Mouse (Mus musculus): ENCODE data around the gene Dock3.
A peak's percentile ranks its signal among the peaks of the same experiment; 100 is the strongest.

The Dock3 gene

DNA sequence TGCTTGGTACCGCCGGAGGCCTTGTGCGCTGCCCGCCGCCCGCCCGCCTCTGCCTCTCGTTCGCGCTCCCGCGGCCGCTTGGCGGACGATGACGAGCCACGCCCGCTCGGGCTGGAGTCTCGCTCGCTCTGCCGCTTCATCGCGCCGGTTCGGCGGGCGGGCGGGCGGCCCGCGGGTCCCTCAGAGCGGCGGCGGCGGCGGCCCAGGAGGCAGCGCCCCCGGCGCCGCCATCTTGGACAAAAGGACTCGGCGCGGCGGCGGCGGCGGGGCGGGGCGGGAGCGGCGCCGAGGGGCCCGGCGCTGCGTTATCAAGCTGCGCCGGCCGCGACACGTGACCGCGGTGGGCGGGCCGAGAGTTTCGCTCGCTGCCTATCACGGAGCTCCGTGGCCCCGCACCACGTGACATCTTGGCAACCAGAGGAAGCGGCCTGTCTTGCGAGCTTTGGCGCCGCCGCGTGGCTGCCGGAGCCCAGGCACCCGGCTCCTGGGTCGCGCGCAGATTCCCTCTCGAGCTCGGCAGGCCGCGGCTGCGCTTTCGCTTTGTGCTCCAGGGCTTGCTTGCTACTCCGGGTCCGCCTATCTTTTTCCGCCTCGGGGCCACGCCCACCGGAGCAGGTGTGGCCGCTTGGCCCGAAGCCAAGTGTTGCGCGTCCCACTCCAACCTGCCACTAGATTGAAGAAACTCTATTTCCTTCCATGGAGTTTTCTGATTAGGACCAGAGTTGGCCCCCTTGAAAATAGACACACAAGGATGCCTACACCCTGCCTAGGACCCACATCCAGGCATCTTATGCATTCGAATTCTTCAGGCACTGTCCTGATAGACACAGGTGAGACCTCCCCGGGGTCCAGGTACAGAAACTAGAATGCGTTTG, 344.6 kb downstream of the Dock3 start, which contains the start of gene Rbm15b:
TSS of gene Rbm15b (minus strand) at position 601 of the 875 bp plus-strand sequence.
- DNase-seq (ENCODE audit: low spot score) = peak; percentile 98

DNA sequence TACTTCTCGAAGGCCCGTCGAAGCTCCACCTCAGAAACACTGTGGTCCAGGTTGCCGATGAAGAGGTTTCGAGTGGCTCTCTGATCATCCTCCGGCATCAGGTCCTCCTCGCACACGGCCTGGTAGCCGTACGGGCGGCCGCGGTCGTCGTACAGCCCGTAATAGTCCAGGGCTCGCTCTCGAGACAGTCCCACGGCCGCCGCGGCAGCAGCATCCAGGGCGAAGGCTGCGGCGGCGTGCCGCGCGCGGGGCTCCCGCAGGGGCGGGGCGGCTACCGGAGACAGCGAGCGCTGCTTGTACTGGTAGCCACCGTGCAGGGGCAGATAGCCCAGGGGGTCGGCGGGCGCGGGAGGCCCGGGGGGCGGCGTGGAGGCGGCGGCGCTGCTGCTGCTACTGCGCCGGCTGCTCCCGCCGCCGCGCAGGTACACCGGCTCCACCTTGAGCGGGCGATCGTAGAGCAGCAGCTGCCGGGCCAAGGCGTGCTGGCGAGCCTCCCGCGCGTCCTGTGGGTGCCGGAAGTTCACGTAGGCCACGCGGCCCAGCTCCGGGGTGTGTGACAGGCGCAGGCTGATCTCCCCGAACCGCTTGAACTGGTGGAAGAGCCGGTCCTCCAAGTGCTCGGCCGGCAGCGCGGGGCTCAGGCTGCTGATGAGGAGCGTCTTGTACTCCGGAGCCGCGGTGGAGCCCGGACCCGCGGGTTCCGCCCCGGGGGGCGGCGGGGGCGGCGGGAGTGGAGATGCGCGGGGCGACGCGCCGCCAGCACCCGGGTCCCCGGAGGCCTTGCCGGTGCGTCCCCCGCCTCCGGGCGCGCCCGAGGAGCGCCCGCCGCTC, 345.6 kb downstream of the Dock3 start:
- DNase-seq (ENCODE audit: low spot score) = peak; percentile 57

DNA sequence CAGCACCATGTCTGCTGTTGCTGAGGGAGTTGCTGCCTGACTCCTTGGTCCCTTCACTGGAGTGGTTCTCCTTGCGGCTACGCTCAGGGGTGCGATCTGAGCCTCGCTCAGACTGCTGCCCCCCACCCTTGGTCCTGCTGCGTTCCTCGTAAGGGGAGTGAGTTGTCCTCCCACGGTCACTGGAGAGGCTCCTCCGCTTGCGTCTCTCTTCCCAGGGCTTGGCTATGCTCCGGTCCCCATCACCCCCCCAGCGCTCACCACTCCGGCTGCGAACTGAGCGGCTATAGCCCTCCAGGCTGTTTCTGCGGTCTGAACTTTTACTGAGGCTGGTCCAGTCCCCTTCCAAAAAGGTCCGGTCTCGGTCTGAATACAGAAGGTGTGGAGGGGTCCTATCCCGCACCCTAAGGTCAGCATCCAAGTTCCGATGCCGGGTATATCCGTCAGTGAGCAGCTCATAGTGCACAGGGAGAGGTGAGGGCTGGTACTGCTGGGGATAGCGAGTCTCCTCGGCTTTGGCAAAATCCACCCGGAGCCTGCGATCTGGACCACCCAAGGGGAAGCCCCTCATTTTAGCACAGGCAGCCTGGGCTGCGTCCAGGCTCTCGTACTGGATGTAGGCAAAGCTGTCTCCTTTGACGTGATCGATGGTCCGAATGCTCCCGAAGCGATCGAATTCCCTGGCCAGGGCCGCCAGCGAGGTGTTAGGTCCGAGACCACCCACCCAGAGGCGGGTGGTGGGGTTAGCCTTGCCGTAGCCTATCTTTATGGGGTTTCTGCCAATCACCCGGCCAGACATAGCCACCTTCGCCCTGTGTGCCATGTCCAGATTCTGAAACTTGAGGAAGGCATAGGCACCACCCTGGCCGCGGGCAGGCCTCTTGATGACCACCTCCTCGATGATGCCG, 346.5 kb downstream of the Dock3 start:
- no peak for DNase-seq (ENCODE audit: low spot score)

DNA sequence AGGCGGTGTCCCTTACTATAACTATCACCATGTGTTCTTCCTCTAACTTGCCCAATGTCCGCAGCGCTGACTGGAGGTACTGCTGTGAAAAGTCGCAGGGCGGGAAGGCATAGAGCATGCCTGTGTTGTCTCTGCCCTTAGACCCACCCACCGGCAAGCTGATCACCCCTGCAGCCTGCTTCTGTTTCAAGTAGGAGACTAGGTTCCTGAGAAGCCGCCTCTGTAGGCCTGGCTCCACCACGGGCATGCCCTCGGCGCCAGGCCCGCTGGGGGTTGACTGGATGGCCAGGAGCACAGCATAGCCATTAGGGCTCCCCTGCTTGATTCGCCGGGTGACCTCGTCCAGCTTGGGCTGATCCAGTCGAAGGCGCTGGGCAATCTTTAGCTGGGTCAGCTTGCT, 347.4 kb downstream of the Dock3 start:
- no peak for DNase-seq (ENCODE audit: low spot score)

DNA sequence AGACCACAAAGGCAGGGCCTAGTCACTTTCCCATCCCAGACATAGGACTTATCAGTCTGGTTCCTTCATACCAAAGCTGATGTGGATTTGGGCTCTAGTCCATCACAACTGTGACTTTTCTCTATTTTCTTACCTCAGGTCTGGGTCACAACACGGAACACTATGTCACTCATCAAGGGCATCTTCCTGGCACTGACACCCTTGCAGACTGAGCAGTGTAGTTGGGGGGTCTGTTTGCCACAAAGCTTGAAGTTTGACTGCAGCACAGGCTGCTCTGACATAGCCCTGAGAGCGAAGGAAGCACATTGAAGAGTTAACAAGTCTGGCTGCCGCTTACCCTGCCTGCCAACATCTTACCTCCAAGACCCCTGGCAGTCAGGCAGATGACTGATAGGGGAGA, 348.6 kb downstream of the Dock3 start:
- DNase-seq (ENCODE audit: low spot score) = no peak

DNA sequence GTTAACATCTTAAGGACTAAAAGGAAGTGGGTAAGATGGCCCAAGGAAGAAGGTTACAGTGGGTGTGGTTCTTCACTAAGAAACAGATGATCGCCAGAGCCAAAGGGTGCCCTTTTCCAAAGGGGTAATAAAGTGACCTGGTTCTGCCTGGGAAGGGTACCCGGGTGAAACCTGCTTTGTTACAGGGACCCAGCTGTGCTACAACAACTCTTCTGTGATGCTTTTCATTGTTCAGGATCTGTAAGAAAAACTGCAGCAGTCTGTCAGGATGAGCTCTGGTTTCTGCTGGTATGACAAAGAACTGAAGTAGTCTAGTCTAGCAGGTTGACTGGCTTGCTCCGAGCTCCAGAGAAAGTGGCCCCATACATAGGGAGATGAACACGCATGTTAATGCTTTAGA, 349.5 kb downstream of the Dock3 start:
- DNase-seq (ENCODE audit: low spot score) = no peak

DNA sequence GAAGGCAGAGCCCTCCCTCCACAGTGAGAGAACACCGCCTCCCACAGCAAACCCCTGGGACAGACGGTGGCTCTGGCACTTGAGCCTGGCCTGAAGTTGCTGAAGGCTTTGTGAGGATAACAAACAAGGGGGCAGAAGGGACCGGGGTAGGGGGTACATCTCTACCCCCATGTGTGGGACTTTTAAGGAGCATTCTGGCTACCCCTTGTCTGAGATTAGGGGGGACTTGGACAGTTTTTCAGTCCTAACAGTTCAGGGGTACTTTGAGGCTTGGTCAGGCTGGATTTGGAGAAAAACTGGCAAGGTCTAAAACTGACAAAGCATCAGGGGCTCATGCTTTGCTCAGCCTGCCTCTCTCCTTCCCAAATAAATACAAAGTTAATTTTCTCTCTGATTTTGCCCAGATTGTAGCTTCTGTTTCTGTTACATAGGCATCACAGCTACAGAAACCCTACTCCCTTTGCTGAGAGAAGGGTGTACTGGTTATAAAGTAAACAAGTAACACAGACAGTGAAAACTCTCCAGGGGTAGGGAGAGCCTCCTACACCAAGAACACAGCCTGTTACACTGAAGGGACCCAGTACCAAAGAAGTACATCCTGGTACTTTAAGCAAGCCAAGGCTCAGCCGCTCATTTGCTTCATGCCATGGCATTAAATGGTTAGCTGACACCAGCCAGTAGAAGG, 350.5 kb downstream of the Dock3 start:
- DNase-seq (ENCODE audit: low spot score) = no peak

DNA sequence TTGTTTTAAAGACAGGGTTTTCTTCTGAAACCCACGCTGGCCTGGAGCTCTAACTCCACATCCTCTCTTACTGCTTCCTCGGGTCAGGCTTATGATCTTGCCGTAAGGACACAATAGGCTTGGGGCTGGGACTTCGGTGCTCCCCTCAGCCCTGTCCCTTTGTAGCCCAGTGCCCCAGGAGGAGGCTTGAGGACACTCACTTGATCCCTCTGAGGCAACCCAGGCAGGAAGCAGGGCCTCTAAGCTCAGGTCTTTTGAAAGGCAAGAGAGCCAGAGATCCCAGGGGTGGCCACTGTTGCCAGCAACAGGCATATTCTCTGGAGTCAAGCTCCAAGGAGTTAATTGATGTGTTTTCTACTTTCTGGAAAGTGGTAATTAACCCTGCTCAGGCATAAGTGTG, 352.2 kb downstream of the Dock3 start:
- DNase-seq (ENCODE audit: low spot score) = no peak

DNA sequence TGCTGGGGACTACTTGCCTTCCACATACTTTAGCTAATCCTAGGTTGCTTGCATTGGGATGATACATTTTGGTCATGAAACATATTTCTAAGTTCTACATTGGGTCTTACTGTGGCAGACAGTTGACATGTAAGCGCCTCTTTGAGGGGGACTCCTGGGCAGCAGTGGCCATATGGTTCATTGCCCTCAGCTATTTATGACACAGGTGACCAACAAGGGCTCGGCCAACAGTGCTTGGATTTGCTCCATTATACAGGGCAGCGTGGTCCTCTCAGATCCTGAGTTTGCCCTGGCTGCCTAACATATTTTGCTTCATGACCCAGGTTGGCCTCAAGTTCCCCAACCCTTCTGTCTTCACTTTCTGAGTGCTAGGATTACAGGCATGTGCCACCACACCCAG, 355.0 kb downstream of the Dock3 start:
- no peak for DNase-seq (ENCODE audit: low spot score)

DNA sequence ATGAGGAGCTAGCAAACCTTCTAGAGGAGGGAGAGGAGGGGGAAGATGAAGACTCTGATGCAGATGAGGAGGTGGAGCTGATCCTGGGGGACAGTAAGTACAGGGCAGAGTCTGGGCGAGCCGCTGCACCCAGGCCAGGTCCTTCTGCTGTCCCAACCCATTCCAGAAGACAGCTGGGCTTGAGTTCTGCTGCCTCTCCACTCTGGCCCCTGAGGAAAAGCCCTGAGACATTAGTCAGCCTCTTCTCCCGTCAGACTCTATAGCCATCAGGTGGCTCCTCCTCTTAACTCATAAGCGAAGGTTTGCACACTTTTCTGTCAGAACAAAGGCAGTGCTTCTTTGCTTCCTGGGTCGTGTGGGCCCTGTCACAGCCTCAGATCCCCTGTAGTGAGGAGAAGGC, 357.5 kb downstream of the Dock3 start:
- DNase-seq (ENCODE audit: low spot score) = no peak

DNA sequence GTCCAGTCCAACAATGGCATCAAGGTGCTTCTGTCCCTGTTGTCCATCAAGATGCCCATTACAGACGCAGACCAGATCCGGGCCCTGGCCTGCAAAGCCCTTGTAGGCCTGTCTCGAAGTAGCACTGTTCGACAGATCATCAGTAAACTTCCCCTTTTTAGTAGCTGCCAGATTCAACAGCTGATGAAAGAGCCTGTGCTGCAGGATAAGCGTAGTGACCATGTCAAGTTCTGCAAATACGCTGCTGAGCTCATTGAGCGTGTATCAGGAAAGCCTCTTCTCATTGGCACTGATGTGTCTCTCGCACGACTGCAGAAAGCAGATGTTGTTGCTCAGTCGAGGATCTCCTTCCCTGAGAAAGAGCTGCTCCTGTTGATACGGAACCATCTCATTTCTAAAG, 373.7 kb downstream of the Dock3 start:
- no peak for DNase-seq (ENCODE audit: low spot score)

DNA sequence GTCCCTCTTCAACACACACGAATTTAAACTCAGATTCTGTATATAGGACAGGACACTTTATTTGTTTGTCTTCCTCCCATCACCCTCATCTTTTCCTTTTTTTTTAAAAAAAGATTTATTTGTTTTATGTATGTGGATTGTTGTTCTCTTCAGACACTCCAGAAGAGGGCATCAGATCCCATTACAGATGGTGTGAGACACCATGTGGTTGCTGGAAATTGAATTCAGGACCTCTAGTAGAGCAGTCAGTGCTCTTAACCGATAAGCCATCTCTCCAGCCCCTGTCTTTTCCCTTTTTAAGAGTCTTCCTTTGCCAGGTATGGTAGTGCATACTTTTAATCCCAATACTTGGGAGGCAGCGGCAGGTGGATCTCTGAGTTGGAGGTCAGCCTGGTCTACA, 375.0 kb downstream of the Dock3 start:
- DNase-seq (ENCODE audit: low spot score) = no peak
